Mouse (Mus musculus): ENCODE results near the gene Vmn1r220. TPM values are rescaled to one million over a fixed set of nuclear protein-coding genes. Genes with fewer than 3 reads are reported as not detected.
"Not testable (repeated sequence)": the region's sequence is repeated elsewhere in the genome, so short reads cannot be mapped to it uniquely, and the experiment has no call there.

The Vmn1r220 gene
- polyA plus RNA-seq (2015; fragmentation: Nextera tagmentation; extraction: Ambion mirVana): not detected in 2 replicates

DNA sequence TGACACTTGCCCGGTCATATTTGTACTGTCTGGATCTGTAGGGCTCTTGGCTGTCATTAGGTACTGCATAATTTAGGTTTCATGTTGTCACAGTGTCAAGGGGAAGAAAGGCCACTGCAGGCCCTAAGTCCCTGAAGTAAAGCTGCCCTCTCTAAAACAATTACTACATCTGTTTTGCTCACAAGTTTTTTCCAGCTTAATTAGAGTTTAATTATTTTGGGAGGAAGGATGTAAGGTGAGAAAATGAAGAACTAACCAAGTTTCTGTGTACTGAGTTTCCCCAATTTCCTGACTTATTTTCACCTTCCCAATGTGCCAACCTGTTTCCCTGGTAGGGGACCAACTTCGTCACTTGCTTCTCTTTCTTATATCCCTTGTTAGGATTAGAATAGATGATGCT lies at the start of gene Vmn1r220:
Vmn1r220 (minus strand) TSS at position 101 of the 400 bp plus-strand sequence.
- H3K9me3 ChIP-seq: no peaks in the 10 kb centered on the region
- H3K27ac ChIP-seq (replicated peaks): no peak within 1 kb of the TSS
- H3K36me3 ChIP-seq: no peaks in the 10 kb centered on the region
- H3K27me3 ChIP-seq: no peaks in the 10 kb centered on the region
- ATAC-seq (replicated peaks): no peak
- no peaks in the 10 kb centered on the region for H3K4me1 ChIP-seq
- no peak within 1 kb of the TSS for H3K9ac ChIP-seq (replicated peaks)
- no peak within 1 kb of the TSS for H3K4me3 ChIP-seq
- no peak within 1 kb of the TSS for H3K4me2 ChIP-seq (replicated peaks)
- WGBS: 91% methylated on average over 2 of the region's 2 CpGs

DNA sequence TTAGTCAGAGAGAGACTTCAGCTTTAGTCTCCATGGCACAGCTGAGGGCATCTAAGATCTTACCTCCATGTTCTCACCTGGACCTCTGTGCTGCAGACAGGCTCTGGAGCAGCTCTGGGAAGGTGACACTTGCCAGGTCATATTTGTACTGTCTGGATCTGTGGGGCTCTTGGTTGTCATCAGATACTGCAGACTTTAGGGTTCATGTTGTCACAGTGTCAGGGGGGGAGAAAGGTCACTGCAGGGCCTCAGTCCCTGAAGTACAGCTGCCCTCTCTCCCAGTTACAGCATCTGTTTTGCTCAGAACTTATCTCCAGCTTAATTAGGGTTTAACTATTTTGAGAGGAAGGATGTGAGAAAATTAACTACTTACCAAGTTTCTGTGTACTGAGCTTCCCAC lies 48.1 kb upstream of the Vmn1r220 start, which contains the start of gene Vmn1r222:
Vmn1r222 (minus strand) TSS at position 101 of the 400 bp plus-strand sequence.
- H3K4me3 ChIP-seq; H3K9ac ChIP-seq (replicated peaks); H3K27me3 ChIP-seq; H3K4me1 ChIP-seq; H3K27ac ChIP-seq (replicated peaks); H3K36me3 ChIP-seq; ATAC-seq (replicated peaks); H3K4me2 ChIP-seq (replicated peaks); H3K9me3 ChIP-seq: not testable (repeated sequence)

DNA sequence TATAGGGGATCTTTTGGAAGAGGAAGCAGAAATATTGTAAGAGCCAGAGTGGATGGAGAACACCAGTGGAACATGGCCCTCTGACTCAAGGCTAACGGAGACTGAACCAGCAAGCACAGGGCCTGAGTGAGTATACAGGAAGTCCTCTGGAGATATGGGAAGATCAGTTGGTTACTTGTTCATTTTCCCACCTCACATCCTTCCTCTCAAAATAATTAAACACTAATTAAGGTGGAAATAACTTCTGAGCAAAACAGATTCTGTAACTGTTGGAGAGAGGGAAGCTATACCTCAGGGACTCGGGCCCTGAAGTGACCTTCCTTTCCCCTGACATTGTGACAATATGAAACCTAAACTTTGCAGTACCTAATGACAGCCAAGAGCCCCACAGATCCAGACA lies 26.1 kb upstream of the Vmn1r220 start, which contains the start of gene Vmn1r221:
Vmn1r221 (plus strand) TSS at position 301 of the 400 bp plus-strand sequence.
- H3K4me2 ChIP-seq (replicated peaks); H3K4me3 ChIP-seq; H3K9ac ChIP-seq (replicated peaks); H3K27me3 ChIP-seq; H3K4me1 ChIP-seq; H3K9me3 ChIP-seq; H3K27ac ChIP-seq (replicated peaks); H3K36me3 ChIP-seq; ATAC-seq (replicated peaks): not testable (repeated sequence)
- 92% methylated on average over 2 of the region's 2 CpGs for WGBS

DNA sequence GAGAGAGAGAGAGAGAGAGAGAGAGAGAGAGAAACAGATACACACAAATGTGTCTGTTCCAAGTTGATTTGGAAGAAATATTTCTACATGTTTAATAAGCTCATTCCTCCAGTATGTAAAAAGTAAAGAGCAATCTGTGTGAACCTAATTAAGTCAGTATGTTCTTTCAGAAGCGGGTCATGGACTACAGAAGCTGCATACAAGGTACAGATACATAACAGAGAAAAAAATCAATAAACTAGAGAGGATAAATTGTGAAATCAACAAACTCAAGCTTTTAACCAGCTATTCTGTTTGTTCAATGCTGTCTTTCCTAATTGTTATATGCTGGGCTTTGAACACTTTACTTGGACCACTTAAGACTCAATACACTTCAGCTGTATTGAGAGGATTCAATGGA lies 16.1 kb upstream of the Vmn1r220 start:
- not testable (repeated sequence) for H3K9ac ChIP-seq (replicated peaks); H3K4me2 ChIP-seq (replicated peaks); ATAC-seq (replicated peaks); H3K4me1 ChIP-seq; H3K27me3 ChIP-seq; H3K27ac ChIP-seq (replicated peaks); H3K4me3 ChIP-seq; H3K9me3 ChIP-seq; H3K36me3 ChIP-seq
- WGBS: 77% methylated on average over 1 of the region's 1 CpGs

DNA sequence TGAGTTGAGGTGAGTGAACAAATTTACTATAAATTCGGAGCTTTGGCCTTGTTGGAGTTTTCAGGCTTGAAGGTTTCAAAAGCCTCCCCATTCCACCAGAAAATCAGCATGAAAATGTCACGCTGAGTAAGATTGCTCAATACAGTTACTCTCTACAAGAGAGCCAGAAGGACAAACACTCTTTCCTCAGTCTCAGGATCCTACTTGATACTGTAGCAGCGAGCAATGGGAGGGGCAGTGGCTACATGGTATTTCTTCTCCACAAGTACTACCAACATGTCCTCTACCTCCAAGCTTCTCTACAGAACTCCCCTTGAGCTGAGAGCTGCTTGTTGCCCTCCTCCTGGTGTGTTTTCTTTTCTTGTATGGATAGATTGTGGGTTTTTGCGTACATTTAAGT lies 21.3 kb downstream of the Vmn1r220 start:
- not testable (repeated sequence) for H3K9ac ChIP-seq (replicated peaks); H3K4me2 ChIP-seq (replicated peaks); H3K4me3 ChIP-seq; H3K36me3 ChIP-seq; ATAC-seq (replicated peaks); H3K27ac ChIP-seq (replicated peaks); H3K27me3 ChIP-seq; H3K9me3 ChIP-seq; H3K4me1 ChIP-seq
- WGBS: 84% methylated on average over 4 of the region's 4 CpGs

DNA sequence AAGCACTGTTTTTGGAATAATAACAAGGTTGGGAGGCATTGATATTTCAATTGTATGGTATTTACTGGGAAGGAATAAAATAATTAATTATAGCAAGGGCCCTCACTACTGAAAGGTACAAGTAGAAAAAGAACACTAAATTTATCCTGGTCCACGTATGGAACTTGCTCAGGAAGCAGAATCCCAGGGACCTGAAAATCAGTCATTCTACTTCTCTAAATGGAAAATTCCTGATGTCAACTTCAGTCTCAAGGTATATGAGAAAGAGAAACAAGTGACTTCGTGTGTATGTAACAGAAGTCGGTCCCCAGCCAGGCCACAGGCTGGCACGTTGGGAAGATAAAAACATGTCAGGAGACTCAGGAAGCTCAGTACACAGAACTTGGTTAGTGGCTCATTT lies 28.8 kb downstream of the Vmn1r220 start, which contains the start of gene Vmn1r219:
Vmn1r219 (plus strand) TSS at position 301 of the 400 bp plus-strand sequence.
- no peak for ATAC-seq (replicated peaks)

DNA sequence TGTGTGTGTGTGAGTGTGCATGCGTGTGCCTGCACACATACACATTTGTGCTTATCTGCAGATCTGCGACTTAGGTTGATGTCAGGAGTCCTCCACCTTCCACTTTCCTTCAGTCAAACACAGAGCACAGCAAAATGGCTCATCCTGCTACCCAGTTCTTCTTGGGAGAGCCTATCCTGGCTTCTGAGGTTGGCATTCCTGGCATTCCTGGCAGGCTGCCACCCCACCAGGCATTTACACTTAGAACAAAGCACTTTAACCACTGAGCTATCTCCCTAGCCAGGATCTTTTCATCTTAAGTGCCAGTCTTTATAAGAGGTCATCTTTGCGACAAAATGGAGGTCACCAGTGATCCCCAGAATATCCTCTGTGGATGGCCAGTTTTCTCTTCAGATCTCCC lies 29.9 kb downstream of the Vmn1r220 start:
- Histone ChIP-seq H3K9me3 (no peaks in the 10 kb centered on the region), H3K4me1 (no peaks in the 10 kb centered on the region), H3K27ac (replicated peaks) (no peak overlapping the region), H3K4me2 (replicated peaks) (no peak overlapping the region), H3K36me3 (no peaks in the 10 kb centered on the region), H3K9ac (replicated peaks) (no peak overlapping the region), H3K27me3 (no peaks in the 10 kb centered on the region), H3K4me3 (no peak overlapping the region)
- WGBS: 58% methylated on average over 3 of the region's 3 CpGs
- no peak for ATAC-seq (replicated peaks)

More for the DNA sequence above, 28.8 kb downstream of the Vmn1r220 start, which contains the start of gene Vmn1r219:
- Histone ChIP-seq H3K4me2 (replicated peaks) (no peak within 1 kb of the TSS), H3K36me3 (no peaks in the 10 kb centered on the region), H3K9me3 (no peaks in the 10 kb centered on the region), H3K9ac (replicated peaks) (no peak within 1 kb of the TSS), H3K27ac (replicated peaks) (no peak within 1 kb of the TSS), H3K4me1 (no peaks in the 10 kb centered on the region), H3K27me3 (no peaks in the 10 kb centered on the region), H3K4me3 (no peak within 1 kb of the TSS)
- 82% methylated on average over 4 of the region's 4 CpGs for WGBS

DNA sequence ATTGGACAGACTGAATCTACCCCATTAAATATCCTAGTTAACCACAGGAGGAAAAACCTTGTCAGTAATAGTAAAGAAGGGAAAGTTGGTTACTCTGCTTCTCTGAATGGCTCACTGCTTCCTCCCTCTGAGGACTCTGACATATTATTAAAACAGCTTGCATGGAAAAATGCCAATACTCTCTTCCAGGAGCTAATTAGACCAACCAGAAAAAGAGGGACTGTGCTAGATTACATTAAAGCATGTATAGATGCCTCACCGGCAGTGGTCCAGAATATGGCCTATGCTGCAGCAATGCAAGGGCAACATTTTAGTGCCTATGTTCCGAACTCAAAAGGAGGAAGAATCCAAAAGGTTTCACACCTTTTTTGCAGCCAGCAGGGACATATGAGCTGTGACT lies 48.9 kb downstream of the Vmn1r220 start:
- no peak overlapping the region for H3K4me2 ChIP-seq (replicated peaks)
- WGBS: 44% methylated on average over 2 of the region's 2 CpGs
- ATAC-seq (replicated peaks): peak; percentile 88
- H3K36me3 ChIP-seq: no peaks in the 10 kb centered on the region
- H3K4me3 ChIP-seq: no peak overlapping the region
- no peak overlapping the region for H3K9ac ChIP-seq (replicated peaks)
- no peaks in the 10 kb centered on the region for H3K27me3 ChIP-seq
- H3K27ac ChIP-seq (replicated peaks): peak overlapping the region; percentile 54
- no peaks in the 10 kb centered on the region for H3K9me3 ChIP-seq
- H3K4me1 ChIP-seq: no peaks in the 10 kb centered on the region

DNA sequence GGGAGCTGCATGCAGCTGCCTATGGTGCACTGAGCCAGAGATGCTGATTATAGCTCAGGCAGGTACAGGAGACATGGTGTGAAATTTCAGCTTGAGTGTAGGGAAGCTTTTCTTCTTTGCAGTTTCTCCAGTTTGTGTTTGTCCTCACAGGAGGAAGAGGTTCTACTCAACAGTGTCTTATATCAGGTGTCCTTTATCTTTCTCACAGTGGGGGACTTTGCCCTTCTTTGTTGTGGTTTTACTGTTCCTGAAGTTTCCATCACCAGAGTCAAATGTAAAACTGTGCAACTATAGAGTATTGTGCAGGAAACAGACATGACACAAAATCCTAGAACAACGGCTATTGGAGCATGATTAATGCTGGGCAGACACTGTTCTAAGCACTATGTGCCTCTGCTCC lies 54.3 kb downstream of the Vmn1r220 start:
- ATAC-seq (replicated peaks): no peak
- Histone ChIP-seq H3K9ac (replicated peaks) (no peak overlapping the region), H3K36me3 (no peaks in the 10 kb centered on the region), H3K4me3 (no peak overlapping the region), H3K27ac (replicated peaks) (no peak overlapping the region), H3K4me1 (no peaks in the 10 kb centered on the region), H3K9me3 (no peaks in the 10 kb centered on the region), H3K4me2 (replicated peaks) (no peak overlapping the region), H3K27me3 (no peaks in the 10 kb centered on the region)
- WGBS: 73% methylated on average over 1 of the region's 1 CpGs

DNA sequence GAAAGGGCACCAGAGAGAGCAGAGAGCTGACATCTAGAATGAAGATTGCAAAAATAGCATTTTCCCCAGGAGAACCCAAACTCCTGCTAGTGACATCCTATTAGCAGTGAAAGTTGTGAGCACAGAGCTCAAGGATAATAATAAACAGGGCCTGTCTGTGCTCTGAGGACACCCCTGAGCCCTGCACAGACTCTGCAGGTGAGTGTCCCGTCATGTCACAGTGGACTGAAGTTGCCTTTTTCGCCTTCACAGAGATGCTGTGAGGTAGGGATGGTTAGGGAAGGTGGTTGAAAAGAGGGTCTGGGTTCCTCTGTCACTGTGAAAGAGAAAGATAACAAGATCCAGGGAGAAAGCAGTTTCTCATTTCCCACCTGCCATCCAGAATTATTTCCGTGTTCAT lies 54.7 kb downstream of the Vmn1r220 start, which contains the start of gene Vmn1r218:
Vmn1r218 (plus strand) TSS at position 57 of the 400 bp plus-strand sequence.
- no peak within 1 kb of the TSS for H3K4me2 ChIP-seq (replicated peaks)
- H3K9ac ChIP-seq (replicated peaks): no peak within 1 kb of the TSS
- no peak within 1 kb of the TSS for H3K4me3 ChIP-seq
- H3K36me3 ChIP-seq: no peaks in the 10 kb centered on the region
- 74% methylated on average over 3 of the region's 3 CpGs for WGBS
- no peak for ATAC-seq (replicated peaks)
- no peaks in the 10 kb centered on the region for H3K9me3 ChIP-seq
- H3K4me1 ChIP-seq: no peaks in the 10 kb centered on the region
- no peaks in the 10 kb centered on the region for H3K27me3 ChIP-seq
- no peak within 1 kb of the TSS for H3K27ac ChIP-seq (replicated peaks)

Other genes with a start within 250 kb of the Vmn1r220 start
- gene Vmn1r213, start 180.3 kb downstream of the Vmn1r220 start, polyA plus RNA-seq (2015; fragmentation: Nextera tagmentation; extraction: Ambion mirVana): not detected in 2 replicates
- not detected in 2 replicates for gene Vmn1r214, start 157.6 kb downstream of the Vmn1r220 start, polyA plus RNA-seq (2015; fragmentation: Nextera tagmentation; extraction: Ambion mirVana)
- not detected in 2 replicates for gene Vmn1r215, start 120.0 kb downstream of the Vmn1r220 start, polyA plus RNA-seq (2015; fragmentation: Nextera tagmentation; extraction: Ambion mirVana)
- not detected in 2 replicates for gene Vmn1r217, start 69.7 kb downstream of the Vmn1r220 start, polyA plus RNA-seq (2015; fragmentation: Nextera tagmentation; extraction: Ambion mirVana)
- not detected in 2 replicates for gene Vmn1r218, start 54.8 kb downstream of the Vmn1r220 start, polyA plus RNA-seq (2015; fragmentation: Nextera tagmentation; extraction: Ambion mirVana)
- gene Vmn1r219, start 28.7 kb downstream of the Vmn1r220 start, polyA plus RNA-seq (2015; fragmentation: Nextera tagmentation; extraction: Ambion mirVana): not detected in 2 replicates
- gene Vmn1r221, start 26.2 kb upstream of the Vmn1r220 start, polyA plus RNA-seq (2015; fragmentation: Nextera tagmentation; extraction: Ambion mirVana): not detected in 2 replicates
- gene Vmn1r222, start 48.0 kb upstream of the Vmn1r220 start, polyA plus RNA-seq (2015; fragmentation: Nextera tagmentation; extraction: Ambion mirVana): not detected in 2 replicates
- gene Vmn1r223, start 59.2 kb upstream of the Vmn1r220 start, polyA plus RNA-seq (2015; fragmentation: Nextera tagmentation; extraction: Ambion mirVana): not detected in 2 replicates
- gene Zfp322a, start 181.2 kb upstream of the Vmn1r220 start, polyA plus RNA-seq (2015; fragmentation: Nextera tagmentation; extraction: Ambion mirVana): 58.3 and 60.9 TPM in 2 replicates
- gene Abt1, start 235.9 kb upstream of the Vmn1r220 start, polyA plus RNA-seq (2015; fragmentation: Nextera tagmentation; extraction: Ambion mirVana): 13.0 and 13.2 TPM in 2 replicates

Measured in forebrain, embryonic 15.5 days (tissue).